Mouse (Mus musculus) mouse embryonic stem cell (cell line): ENCODE measurements at regions not wholly inside any gene's neighbourhood (a gene's known extent, or its start where the extent isn't known, plus 50 kb on each side); places are given as distances from the start of the nearest gene placed in this dataset.
"Not testable (repeated sequence)": the region's sequence is repeated elsewhere in the genome, so short reads cannot be mapped to it uniquely, and the experiment has no call there.

Source experiments
- in situ Hi-C, 2 experiments: fragments of 300-500 bp; cut with MboI; formaldehyde crosslinking; loops; 1 replicate in 1 of 2; 3 replicates in 1 of 2; pipeline ENCODE4 v1.14.3; 2019 to 2020; ENCODE audit warnings: low sequenced_read_pairs in 2 of 2, low pct_unique_long_range_greater_than_20kb in 1 of 2, mixed read lengths in 1 of 2; ENCODE audit not compliant: unreplicated experiment in 1 of 2

DNA sequence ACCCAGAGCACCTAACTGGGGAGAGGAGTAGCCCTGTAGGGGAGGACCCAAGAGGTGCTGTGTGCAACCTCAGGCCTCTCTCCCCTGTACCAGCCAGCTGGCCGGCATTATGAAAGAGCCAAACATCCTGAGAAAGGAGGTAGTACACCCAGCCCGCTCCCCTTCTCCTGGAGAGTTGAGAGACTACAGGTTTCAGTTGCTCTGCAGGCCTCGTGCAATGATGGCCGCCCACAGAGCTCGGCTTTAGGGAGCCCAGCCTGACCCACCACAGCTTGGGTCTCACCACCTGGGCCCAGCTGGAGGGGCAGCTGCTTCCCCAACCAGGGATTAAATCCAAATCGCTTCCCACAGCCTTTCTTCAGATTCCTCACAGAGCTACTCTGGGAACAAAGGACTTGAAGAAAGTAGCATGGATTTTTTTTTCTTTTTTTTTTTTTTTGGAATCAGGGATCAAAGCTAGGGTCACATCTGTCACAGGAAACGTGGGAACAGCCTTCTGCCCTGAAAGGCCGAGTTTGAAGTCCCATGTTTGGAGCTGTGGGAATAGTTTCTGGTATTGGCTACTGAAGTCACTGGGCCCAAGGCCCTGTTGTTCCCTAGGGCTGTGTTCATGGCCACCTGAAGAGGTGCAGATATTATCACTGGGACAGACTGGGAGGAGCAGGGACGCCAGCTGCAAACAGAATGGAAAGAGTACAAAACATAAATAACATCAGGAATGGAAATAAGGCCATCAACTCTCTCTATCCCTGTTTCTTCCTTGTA, 131.5 kb upstream of the Rgma start:
- in situ Hi-C loops, result no loop called here

DNA sequence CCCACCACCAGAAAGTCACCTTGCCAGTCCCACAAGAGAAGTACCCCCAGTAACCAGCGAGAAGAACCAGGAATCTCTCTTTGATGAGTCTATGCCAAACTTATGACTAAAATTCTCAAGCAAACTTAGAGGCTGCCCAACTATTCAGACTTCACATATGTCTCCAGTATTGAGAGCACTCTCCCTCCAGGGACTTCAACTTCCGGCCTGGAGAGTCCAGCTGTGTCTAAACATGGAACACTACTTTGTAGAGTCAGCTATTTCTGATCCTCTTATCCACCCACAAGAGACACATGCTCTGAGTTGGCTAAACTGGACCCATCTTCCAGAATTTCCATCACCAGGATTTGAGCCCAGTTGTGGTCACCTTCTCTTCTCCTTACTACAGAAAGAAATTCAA, 129.9 kb upstream of the Rgma start:
- in situ Hi-C loops, result no loop called here

DNA sequence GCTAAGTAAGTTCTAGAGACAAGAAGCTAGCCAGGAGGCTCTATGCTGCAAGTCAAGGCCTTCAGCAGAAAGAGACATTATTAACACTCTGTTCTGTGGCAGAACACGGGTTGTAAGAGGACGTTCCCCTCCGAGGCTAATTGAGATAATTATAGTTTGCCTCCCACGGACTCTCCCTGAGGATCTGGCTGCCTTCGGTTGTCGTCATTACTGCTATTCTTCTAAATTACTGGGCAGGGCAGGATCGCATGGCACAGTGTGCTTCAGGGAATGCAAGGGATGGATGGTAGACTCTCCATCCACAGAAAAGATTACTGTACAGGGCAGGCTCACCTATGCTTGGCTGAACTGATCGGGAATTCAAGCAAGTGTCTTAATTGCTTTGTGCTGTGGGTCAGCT, 124.7 kb upstream of the Rgma start:
- in situ Hi-C loops, result no loop called here

DNA sequence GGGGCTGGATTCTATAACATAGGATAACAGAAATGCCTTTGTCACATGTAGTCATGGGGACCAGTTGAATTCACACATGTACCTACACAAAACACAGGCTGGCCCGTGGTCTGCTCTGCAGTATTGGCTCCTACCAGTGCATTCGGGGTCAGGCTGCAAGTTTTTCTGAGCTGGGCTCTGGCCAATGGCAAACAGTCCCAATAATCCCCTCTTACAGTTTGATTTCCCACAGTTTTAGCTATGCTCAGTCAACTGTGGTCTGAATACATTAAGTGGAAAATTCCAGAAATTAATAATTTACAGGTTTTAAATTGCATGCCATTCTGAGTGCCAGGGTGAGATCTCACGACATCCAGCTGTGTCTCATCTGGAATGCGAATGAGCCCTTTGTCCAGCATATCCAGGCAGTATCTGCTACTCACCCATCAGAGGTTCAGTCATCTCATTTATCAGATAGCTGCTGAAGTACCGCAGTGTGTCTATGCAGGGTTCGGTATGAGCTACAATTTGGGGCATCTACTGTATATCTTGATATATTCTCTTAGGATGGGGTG, 124.0 kb upstream of the Rgma start:
- in situ Hi-C loops, result no loop called here

DNA sequence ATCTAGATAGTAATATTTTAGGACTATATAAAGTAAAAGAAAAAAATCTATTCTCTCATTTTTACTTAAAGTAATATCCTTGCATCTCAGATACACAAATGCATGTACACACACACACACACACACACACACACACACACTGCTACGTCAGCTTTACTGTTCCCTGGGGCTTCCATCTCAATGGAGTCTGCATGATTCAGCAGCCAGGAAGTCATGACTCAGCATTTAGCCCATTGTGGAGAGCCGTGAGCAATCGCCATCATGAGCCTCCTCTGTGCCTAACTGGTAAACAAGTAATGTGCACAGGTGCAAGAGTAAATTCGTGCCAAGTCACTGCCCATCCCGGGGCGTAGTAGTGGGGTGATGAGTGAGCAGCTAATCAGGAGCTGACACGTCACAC, 120.3 kb upstream of the Rgma start:
- in situ Hi-C loops, result not testable (repeated sequence)

DNA sequence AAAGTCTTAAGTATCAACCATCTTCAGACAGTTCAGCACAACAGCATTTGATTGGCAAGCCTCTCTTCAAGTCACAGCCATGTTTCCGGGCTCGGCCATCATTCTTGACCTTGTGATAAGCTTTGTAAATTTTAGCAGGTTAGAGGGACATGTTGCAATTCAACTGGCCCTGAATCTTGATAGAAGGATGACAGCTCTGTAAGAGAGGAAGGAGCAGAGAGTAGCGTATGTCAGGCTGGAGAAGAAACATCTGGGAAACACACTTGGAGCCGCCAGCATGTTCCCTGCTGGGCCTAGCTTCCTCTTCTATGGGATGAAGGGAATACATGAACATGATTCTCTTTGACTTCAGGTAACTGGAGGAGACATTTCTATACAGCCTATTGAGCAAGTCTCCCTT, 115.2 kb upstream of the Rgma start:
- in situ Hi-C loops, result no loop called here

DNA sequence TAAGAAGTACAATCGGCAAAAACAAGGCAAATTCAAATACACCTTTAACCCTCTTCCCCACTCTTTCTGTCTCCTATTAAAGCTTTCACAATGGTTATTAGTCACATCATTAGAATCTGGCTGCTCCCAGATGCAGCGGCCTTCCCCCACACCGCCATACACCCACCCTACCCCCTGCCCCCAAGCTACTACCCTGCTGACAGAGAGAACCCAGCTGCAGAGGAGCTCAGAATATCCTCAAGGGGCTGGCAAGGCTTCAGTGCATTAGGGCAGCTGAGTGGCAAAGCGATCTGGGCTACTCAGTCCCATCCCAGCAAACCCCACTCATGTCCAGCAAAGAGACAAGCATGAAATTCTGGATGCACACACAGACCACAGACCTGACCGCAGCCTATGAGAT, 113.6 kb upstream of the Rgma start:
- in situ Hi-C loops, result no loop called here

DNA sequence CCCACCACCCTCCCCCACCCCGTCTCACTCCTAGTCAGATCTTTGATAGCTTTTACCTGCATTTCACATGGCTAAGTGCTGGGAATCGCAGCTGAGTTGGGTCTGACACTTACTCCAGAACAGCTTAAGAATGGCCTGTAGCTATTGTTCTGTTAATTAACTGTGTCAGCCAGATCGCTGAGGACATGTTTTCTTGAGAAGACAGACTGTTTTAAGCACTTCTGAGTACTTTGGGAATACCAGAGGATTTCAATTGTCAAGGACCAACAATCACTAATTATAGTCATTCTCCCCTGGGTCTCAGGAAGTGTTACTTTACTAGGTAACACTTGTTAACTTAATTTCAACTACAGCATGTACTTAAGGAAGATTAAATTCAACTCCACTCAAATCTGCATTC, 112.8 kb upstream of the Rgma start:
- in situ Hi-C loops, result no loop called here

DNA sequence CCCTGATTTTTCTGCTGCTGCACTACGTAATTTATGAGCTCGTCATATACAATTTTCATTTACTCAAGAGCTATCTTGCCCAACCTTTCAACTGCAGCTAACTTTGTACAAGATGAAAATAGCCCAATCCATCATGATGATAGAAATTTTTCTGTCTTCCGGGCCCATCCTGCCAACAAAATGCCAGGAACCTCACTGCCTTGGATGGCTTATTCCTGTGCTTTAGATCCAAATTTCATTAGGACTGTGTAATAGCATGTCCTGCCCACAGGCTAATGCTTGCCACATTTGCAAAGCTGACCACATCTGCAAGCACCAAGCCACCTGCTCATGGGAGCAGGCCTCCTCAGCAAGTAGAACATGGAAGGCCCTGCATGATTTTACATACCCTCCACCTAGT, 105.7 kb upstream of the Rgma start:
- in situ Hi-C loops, result no loop called here

DNA sequence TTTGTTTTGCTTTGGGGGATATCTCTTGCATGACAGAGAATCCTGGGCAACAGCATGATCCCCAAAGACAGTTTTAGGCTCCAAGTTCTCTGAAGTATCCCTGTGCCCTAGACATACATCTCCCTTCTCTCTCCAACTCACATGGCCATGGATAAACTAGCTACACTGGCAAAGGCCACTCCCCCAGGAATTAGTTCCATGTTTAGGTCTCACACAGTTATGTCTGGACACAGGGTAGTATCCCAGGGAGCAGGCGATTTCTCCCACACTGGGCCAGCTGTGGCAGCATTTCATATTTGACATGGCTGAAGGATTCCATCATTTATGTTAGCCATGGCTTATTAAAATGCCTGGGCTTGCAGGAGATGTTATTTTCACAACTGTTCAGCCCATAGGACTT, 102.5 kb upstream of the Rgma start:
- in situ Hi-C loops, result no loop called here

DNA sequence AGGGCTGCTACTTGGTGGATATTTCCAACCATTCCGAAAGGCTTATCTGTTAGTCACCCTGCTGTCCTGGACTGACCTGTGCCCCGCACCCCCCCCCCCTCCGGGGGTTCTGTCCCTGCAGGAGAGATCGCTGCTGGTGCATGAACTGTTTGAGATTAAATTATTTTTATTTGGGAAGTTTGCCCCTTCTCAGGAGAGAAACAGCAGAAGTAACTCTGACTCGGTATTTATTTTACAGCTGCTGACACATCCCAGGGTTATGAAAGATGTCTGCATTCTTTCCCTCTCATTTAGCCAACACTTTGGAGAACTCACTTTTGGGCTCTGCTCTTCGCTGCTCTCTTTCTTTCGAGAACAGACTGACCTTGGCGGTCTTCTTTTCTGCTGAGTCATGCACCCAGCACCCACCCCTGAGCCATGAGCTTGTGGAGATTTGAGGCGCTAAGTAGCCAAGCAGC, 99.5 kb upstream of the Rgma start:
- in situ Hi-C loops, result no loop called here

DNA sequence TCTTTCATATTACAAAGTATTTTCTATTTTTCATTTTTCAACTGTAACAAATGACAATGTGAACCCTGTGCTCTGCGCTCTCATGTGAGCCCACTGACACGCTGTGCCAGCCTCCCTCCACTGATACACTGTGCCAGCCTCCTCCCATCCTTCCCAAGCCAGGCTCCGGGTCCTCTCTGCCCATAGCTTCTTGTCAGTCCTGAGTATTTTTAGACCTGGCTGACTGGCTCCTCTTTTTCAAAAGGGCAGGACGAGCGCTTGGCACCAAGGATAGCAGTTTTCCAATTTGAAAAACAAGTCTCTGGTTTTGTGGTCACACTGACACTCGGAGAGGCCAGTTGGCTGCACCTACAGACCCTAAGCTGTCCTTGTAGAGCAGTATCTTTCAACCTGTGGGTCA, 96.7 kb upstream of the Rgma start:
- in situ Hi-C loops, result no loop called here

DNA sequence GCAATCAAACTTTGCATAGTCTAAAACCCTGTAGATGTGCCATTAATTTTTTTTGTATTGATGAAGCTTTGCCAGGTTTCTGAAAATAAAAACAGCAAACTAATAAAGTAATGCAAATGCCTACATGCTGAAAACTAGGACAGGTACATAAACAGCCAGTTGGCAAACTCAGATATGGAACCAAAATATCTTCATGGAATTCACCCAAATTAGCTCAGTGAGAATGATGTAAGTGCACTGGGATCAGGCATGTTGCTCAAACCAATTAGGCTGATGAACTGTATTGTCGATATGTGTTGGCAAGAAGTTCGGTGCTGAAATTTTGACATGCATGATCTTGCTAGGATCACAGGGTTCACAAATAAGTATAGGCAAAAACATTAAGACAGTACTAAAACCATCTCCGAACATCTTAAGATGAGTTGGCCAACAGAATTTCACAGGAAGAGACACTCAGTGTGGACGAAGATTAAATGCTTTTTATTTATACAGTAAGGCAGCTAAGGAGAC, 95.3 kb upstream of the Rgma start:
- in situ Hi-C loops, result no loop called here

DNA sequence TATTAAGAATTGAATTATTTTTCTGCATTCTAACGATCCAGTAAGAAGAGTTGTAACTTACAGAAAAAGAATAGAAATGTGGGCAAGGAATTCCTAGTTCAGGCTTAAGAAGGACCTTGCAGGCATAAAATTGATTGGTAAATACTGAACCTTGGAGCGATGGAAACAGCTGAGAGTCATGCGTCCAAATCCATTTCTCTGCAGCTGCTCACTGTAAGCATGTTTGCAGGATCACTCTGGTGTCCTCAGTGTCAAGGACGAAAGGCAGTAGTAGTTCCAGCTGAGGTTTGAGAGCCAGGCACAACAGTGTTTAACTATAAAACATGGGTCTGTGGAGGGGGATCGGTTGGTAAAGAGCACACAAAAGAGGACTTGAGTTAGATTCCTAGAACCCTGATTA, 89.1 kb upstream of the Rgma start:
- in situ Hi-C loops, result no loop called here

DNA sequence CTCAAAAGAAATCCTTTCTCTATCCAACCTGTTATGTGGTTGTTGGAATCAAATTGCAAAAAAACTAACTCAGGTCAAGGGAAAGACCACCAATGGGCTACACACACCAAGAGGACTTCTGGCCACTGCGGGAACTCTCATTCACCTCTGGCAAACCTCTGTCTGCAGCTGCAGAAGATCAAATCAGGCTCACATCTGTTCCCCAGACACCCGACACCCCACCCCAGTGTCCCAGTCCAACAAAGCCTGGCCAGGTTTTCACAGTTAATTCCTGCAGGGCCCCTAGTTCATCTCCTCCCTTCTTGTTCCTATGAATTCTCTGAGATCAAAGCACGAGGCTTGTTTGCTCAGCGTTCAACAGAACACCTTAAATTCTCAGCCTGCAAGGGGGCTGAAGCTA, 82.0 kb upstream of the Rgma start:
- in situ Hi-C loops, result no loop called here

DNA sequence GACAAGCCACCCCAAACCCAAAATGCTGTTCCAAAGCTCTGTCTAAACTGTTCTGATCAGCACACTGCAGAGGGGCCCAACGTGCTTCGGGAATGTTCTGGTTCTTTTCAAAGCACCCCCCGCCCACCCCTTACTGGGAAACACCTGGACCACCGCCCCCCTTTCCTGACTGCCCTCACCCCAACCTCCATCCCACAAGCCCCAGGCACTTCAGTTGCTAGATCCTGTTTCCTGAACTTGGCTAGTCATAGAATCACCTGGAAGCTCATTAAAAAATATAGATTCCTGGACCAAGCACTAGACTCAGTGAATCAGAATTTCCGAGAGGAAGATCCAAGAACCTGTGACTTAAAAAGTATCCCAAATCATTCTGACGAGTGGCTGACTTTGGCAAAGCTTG, 80.9 kb upstream of the Rgma start:
- in situ Hi-C loops, result no loop called here

DNA sequence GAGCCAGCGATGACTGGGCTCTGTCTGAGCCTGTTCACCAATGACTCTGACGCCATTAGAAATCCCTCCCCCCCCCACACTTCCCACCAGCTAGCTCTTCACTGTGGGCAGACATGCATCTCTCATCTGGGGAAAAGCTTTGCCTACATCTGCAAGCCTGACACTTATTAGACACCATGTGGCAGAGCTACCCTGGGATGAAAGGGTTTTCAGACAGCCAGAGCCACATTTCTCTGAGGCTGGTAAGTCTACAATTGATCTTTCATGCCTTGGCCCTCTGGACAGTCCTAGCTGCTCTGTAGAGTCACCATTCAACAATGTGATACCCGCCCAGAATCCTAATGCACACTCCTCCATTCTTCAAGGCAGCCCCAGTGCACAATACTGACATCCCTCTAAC, 72.8 kb upstream of the Rgma start:
- in situ Hi-C loops, result no loop called here

DNA sequence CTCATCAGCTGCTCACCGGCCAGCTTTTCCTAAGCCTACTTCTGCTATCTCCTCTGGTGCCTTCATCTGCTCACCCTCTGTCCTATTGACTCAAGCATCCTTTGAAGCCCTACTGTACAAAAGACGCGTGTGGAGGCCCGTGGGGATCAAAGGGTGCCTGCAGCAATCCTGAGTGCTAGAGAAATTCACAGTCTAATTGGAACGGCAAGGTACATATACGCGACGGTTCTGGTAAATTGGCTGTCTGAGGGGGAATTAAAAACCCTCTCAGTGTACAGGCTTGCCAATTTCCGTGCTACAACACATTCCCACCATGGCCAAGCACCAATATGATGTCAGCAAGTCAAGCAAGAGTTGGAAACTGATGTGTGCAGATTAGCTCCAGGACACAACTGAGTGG, 71.5 kb upstream of the Rgma start:
- in situ Hi-C loops, result no loop called here

DNA sequence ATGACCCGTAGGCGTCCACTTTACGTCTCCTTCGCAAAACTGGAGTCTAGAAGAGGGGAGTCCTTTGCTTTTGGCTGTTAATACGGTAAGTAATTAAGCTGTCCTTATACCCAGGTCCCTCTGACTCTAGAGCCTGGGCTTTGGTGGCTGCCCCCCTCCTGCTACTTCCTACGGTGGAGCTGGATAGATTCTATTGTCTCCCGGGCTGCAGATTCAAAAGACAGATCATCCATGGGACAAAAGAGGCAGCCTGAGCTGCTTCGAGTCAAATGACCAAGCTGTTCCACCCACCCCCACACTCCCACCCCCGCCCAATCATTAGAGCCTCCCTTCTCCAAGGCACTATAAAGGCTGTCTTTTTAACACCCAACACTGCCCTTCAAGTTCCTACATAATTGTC, 70.5 kb upstream of the Rgma start:
- in situ Hi-C loops, result no loop called here

DNA sequence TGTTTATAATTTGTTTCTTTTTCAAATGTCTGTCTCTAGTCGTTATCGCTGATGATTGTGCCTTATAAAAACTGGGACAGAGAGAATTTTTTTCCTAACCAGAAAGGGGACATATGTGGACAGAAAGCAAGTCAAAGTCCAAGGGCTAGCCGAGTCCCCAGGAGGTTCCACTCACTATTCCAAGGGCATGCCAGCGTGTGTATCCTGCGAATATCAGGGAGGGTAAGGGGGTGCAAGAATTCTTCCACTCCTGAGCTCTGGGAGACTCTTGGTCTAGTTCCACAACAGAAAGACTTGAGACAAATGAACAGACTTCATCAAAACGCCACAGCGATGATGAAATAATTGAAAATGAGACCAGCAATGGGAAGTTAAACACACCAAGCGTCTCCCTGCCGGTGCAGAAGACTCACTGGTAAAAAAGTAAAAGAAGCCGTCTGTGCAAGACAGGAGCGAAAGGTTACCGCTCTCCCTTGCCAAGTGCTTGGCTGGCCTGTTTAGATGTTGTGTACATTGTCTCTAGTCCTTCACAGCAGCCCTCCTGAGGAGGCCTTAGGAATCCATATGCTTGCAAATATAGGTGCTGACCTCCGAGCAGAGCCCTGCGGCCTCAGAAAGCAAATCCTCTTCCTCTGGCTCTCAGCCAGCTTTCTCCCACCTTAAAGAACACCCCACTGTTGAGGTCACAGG, 69.9 kb upstream of the Rgma start:
- in situ Hi-C loops, result no loop called here
